Mouse (Mus musculus) WW6 (cell line): ENCODE measurements around the gene Tssk6.

Source experiments
- DNase-seq: peaks from one replicate; pipeline ENCODE4 v3.0.0-alpha.2; 2013; ENCODE audit warnings: low read depth, low spot score

Tssk6 gene

GRCm38 (mm10) chr8:69902163-69903062 lies at the start of gene Tssk6, which contains the start of the genes Ndufa13 and Yjefn3:
Gene Tssk6 (plus strand): TSS chr8:69902184.
Gene Ndufa13 (minus strand): TSS chr8:69902558.
Gene Yjefn3 (minus strand): TSS chr8:69902712.
- DNase-seq = no peak

- no peak for DNase-seq
Observed at GRCm38 (mm10) chr8:69853869-69854268, 48.1 kb upstream of the Tssk6 start.

GRCm38 (mm10) chr8:69860807-69861206 lies 41.2 kb upstream of the Tssk6 start:
- no peak for DNase-seq

GRCm38 (mm10) chr8:69861251-69861650 lies 40.7 kb upstream of the Tssk6 start:
- no peak for DNase-seq

- DNase-seq = no peak
Observed at GRCm38 (mm10) chr8:69863387-69864020, 38.5 kb upstream of the Tssk6 start.

- DNase-seq = no peak
Observed at GRCm38 (mm10) chr8:69864180-69864579, 37.8 kb upstream of the Tssk6 start.

- no peak for DNase-seq
Observed at GRCm38 (mm10) chr8:69867696-69868326, 34.2 kb upstream of the Tssk6 start.

- no peak for DNase-seq
Observed at GRCm38 (mm10) chr8:69870003-69870765, 31.8 kb upstream of the Tssk6 start.

GRCm38 (mm10) chr8:69870907-69871306 lies 31.1 kb upstream of the Tssk6 start:
- no peak for DNase-seq

GRCm38 (mm10) chr8:69874155-69874554 lies 27.8 kb upstream of the Tssk6 start:
- no peak for DNase-seq

- DNase-seq = no peak
Observed at GRCm38 (mm10) chr8:69874654-69875053, 27.3 kb upstream of the Tssk6 start.

GRCm38 (mm10) chr8:69876097-69876496 lies 25.9 kb upstream of the Tssk6 start:
- DNase-seq = no peak

- DNase-seq = no peak
Observed at GRCm38 (mm10) chr8:69876967-69877366, 25.0 kb upstream of the Tssk6 start.

- DNase-seq = no peak
Observed at GRCm38 (mm10) chr8:69877396-69877795, 24.6 kb upstream of the Tssk6 start.

- DNase-seq = no peak
Observed at GRCm38 (mm10) chr8:69877992-69878391, 24.0 kb upstream of the Tssk6 start.

- no peak for DNase-seq
Observed at GRCm38 (mm10) chr8:69879678-69880077, 22.3 kb upstream of the Tssk6 start.

- no peak for DNase-seq
Observed at GRCm38 (mm10) chr8:69880841-69881240, 21.1 kb upstream of the Tssk6 start.

- DNase-seq = no peak
Observed at GRCm38 (mm10) chr8:69881261-69881865, 20.6 kb upstream of the Tssk6 start.

- DNase-seq = no peak
Observed at GRCm38 (mm10) chr8:69882021-69882756, 19.8 kb upstream of the Tssk6 start.

GRCm38 (mm10) chr8:69882833-69883600 lies 19.0 kb upstream of the Tssk6 start:
- DNase-seq = no peak
